Mouse (Mus musculus): ENCODE results near the gene Syn3.
A peak's percentile ranks its signal among the peaks of the same experiment; 100 is the strongest.

Syn3 gene

GRCm38 (mm10) chr10:86337239-86337638, 161.5 kb downstream of the Syn3 start:
- DNase-seq, result no peak

- DNase-seq, result peak; percentile 32
Observed at GRCm38 (mm10) chr10:86336506-86336905, 162.2 kb downstream of the Syn3 start.

GRCm38 (mm10) chr10:86334581-86334980, 164.1 kb downstream of the Syn3 start:
- no peak for DNase-seq

GRCm38 (mm10) chr10:86332942-86333341, 165.8 kb downstream of the Syn3 start:
- DNase-seq, result no peak

GRCm38 (mm10) chr10:86331681-86332281, 166.9 kb downstream of the Syn3 start:
- DNase-seq, result peak; percentile 55

GRCm38 (mm10) chr10:86330993-86331680, 167.6 kb downstream of the Syn3 start:
- no peak for DNase-seq

GRCm38 (mm10) chr10:86329241-86329882, 169.3 kb downstream of the Syn3 start:
- no peak for DNase-seq

GRCm38 (mm10) chr10:86328691-86329090, 170.0 kb downstream of the Syn3 start:
- DNase-seq, result peak; percentile 19

- no peak for DNase-seq
Observed at GRCm38 (mm10) chr10:86328143-86328542, 170.6 kb downstream of the Syn3 start.

- DNase-seq, result peak; percentile 19
Observed at GRCm38 (mm10) chr10:86325272-86325671, 173.4 kb downstream of the Syn3 start.

GRCm38 (mm10) chr10:86323275-86323994, 175.3 kb downstream of the Syn3 start:
- no peak for DNase-seq

GRCm38 (mm10) chr10:86322006-86322405, 176.7 kb downstream of the Syn3 start:
- DNase-seq, result no peak

- DNase-seq, result no peak
Observed at GRCm38 (mm10) chr10:86321194-86321593, 177.5 kb downstream of the Syn3 start.

GRCm38 (mm10) chr10:86320204-86320603, 178.5 kb downstream of the Syn3 start:
- DNase-seq, result no peak

- no peak for DNase-seq
Observed at GRCm38 (mm10) chr10:86319526-86319925, 179.2 kb downstream of the Syn3 start.

GRCm38 (mm10) chr10:86318552-86319140, 180.1 kb downstream of the Syn3 start:
- DNase-seq, result no peak

- no peak for DNase-seq
Observed at GRCm38 (mm10) chr10:86317633-86318032, 181.1 kb downstream of the Syn3 start.

GRCm38 (mm10) chr10:86315513-86315912, 183.2 kb downstream of the Syn3 start:
- DNase-seq, result no peak

GRCm38 (mm10) chr10:86313448-86313847, 185.2 kb downstream of the Syn3 start:
- DNase-seq, result no peak

GRCm38 (mm10) chr10:86312976-86313375, 185.7 kb downstream of the Syn3 start:
- DNase-seq, result no peak

- DNase-seq, result peak; percentile 80
Observed at GRCm38 (mm10) chr10:86310527-86310926, 188.2 kb downstream of the Syn3 start.

- no peak for DNase-seq
Observed at GRCm38 (mm10) chr10:86307235-86307634, 191.5 kb downstream of the Syn3 start.

- no peak for DNase-seq
Observed at GRCm38 (mm10) chr10:86304583-86304982, 194.1 kb downstream of the Syn3 start.

Measured in lung, postnatal 10 days (tissue).